Mouse (Mus musculus) liver, adult 2 months (tissue): Measurements from ENCODE around the gene Gm43738.

ENCODE experiments used
- CTCF ChIP-seq: fragments of 200-500 bp; IDR thresholded peaks from 2 replicates; pipeline ENCODE4 v1.5.1; 2011; ENCODE audit warnings: low read depth, low read length, control low read depth
- POLR2A ChIP-seq: fragments of 200-500 bp; IDR thresholded peaks from 2 replicates; pipeline ENCODE4 v1.6.1; 2011; ENCODE audit warnings: low read length, control low read depth; ENCODE audit not compliant: insufficient read depth; ENCODE audit errors: extremely low read depth

- TF ChIP-seq POLR2A (no peak), CTCF (no peak)
Observed at GRCm38 (mm10) chr3:89131816-89132215, 30.9 kb upstream of the Gm43738 start.
